Mouse (Mus musculus) layer of hippocampus, adult 11-12 months (tissue): ENCODE results near the gene Large2.
A peak's percentile ranks its signal among the peaks of the same experiment; 100 is the strongest.
"Not testable (repeated sequence)": the region's sequence is repeated elsewhere in the genome, so short reads cannot be mapped to it uniquely, and the experiment has no call there.

Source experiments
- DNase-seq: peaks from one replicate; pipeline ENCODE4 v3.0.0; 2022; ENCODE audit warnings: low spot score

The Large2 gene

GRCm38 (mm10) chr2:92374514-92374913 lies at the start of gene Large2, which contains the start of gene Pex16:
Large2 (minus strand) TSS chr2:92374869.
Pex16 (plus strand) TSS chr2:92374676.
- no peak for DNase-seq

- DNase-seq = peak; percentile 89
Measured at GRCm38 (mm10) chr2:92423702-92424461, 49.2 kb upstream of the Large2 start.

- DNase-seq = no peak
Measured at GRCm38 (mm10) chr2:92423156-92423555, 48.5 kb upstream of the Large2 start.

- no peak for DNase-seq
Measured at GRCm38 (mm10) chr2:92422388-92423135, 47.9 kb upstream of the Large2 start.

- DNase-seq = no peak
Measured at GRCm38 (mm10) chr2:92421723-92422387, 47.2 kb upstream of the Large2 start.

- DNase-seq = no peak
Measured at GRCm38 (mm10) chr2:92411705-92412104, 37.0 kb upstream of the Large2 start.

- DNase-seq = no peak
Measured at GRCm38 (mm10) chr2:92408309-92409045, 33.8 kb upstream of the Large2 start.

- no peak for DNase-seq
Measured at GRCm38 (mm10) chr2:92405687-92406086, 31.0 kb upstream of the Large2 start.

GRCm38 (mm10) chr2:92404737-92405136 lies 30.1 kb upstream of the Large2 start:
- DNase-seq = no peak

- DNase-seq = no peak
Measured at GRCm38 (mm10) chr2:92403776-92404319, 29.2 kb upstream of the Large2 start.

- DNase-seq = no peak
Measured at GRCm38 (mm10) chr2:92402591-92403326, 28.1 kb upstream of the Large2 start.

GRCm38 (mm10) chr2:92401091-92401561 lies 26.5 kb upstream of the Large2 start, which contains the start of gene Mapk8ip1:
Mapk8ip1 (minus strand) TSS chr2:92401263.
- DNase-seq = no peak

- DNase-seq = no peak
Measured at GRCm38 (mm10) chr2:92400682-92401081, 26.0 kb upstream of the Large2 start.

GRCm38 (mm10) chr2:92399877-92400276 lies 25.2 kb upstream of the Large2 start:
- DNase-seq = not testable (repeated sequence)

- DNase-seq = no peak
Measured at GRCm38 (mm10) chr2:92397436-92397835, 22.8 kb upstream of the Large2 start.

- no peak for DNase-seq
Measured at GRCm38 (mm10) chr2:92395535-92395934, 20.9 kb upstream of the Large2 start.

GRCm38 (mm10) chr2:92392318-92393264 lies 17.9 kb upstream of the Large2 start:
- DNase-seq = no peak

GRCm38 (mm10) chr2:92391703-92392317 lies 17.1 kb upstream of the Large2 start:
- DNase-seq = no peak

GRCm38 (mm10) chr2:92391116-92391515 lies 16.4 kb upstream of the Large2 start:
- DNase-seq = no peak
